In the genomic region with DNA sequence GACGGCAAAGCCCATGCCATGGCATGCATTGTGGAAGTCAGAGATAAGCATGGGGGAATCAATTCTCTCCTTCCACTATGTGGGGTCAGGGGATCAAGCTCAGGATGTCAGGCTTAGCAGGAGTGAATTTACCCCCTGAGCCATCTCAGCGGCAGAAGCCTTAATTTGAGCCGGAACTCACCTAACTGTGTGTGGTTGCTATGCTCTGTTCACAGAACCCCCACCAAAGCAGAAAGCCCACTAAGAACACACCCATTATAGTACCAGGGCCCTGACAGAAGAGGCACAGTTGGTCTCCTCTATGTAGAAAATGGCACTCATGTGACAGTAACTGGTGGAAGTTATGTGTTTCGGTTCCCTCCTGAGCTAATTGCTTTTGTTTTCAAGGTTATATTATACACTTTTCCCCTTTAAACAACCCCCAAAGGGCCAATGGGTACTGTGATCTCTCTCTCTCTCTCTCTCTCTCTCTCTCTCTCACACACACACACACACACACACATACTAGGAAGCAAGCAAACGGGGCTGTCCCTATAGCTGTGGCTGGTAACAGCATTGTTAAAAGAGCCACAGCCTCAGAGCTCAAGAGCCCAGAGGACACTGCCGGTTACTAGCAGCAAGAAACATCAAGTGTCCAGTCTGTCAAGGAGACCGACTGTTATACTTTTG, we compare ENCODE assay signal across 16 mouse cellular contexts. TPM values are rescaled to one million over a fixed set of nuclear protein-coding genes. Genes with fewer than 3 reads are reported as not detected.
DNase-seq lines count a peak whose midpoint lies in the region; ATAC-seq and TF ChIP-seq lines count a peak whose summit lies in the region.
"Had no signal": no experiment of that assay in that cellular context is flagged by ENCODE, and none has a peak within 500 bp of the region (broad histone marks: within the 10 kb centered on the region; RNA-seq: fewer than 3 reads in every experiment).

No protein-coding gene starts in this region.

- H3K4me2 ChIP-seq in hindbrain, embryonic 14.5 days (replicated peaks): no peak overlapping the region
- H3K4me2 ChIP-seq in hindbrain, embryonic 16.5 days (ENCODE audit: low read length): no peak overlapping the region
- no peak overlapping the region for H3K4me2 ChIP-seq in midbrain, embryonic 13.5 days (replicated peaks)
- H3K4me2 ChIP-seq: embryonic facial prominence, embryonic 15.5 days; kidney, embryonic 15.5 days had no signal

- 49% methylated on average over 7 of the region's 7 CpGs for WGBS in hindbrain, embryonic 14.5 days
- 48% methylated on average over 7 of the region's 7 CpGs for WGBS in hindbrain, embryonic 16.5 days
- WGBS in spleen, adult 2 months: 67% methylated on average over 7 of the region's 7 CpGs
- WGBS in midbrain, embryonic 13.5 days: 39% methylated on average over 7 of the region's 7 CpGs

- no peak for TF ChIP-seq POLR2A in spleen, adult 2 months (IDR thresholded peaks at IDR 0.05; ENCODE audit: low read depth, low read length)

- no peak overlapping the region for H3K9ac ChIP-seq in hindbrain, embryonic 14.5 days
- no peak overlapping the region for H3K9ac ChIP-seq in hindbrain, embryonic 16.5 days (ENCODE audit: low read depth, low read length)
- H3K9ac ChIP-seq in midbrain, embryonic 13.5 days (replicated peaks): no peak overlapping the region
- H3K9ac ChIP-seq: embryonic facial prominence, embryonic 15.5 days; kidney, embryonic 15.5 days had no signal

- no peaks in the 10 kb centered on the region for H3K27me3 ChIP-seq in hindbrain, embryonic 14.5 days (ENCODE audit: control insufficient read depth, insufficient read depth, low read length)
- H3K27me3 ChIP-seq in hindbrain, embryonic 16.5 days (replicated peaks; ENCODE audit: control insufficient read depth, insufficient read depth, low read length): no peaks in the 10 kb centered on the region
- H3K27me3 ChIP-seq in spleen, adult 2 months (ENCODE audit: control insufficient read depth, insufficient read depth, low read length): no peaks in the 10 kb centered on the region
- H3K27me3 ChIP-seq in midbrain, embryonic 13.5 days: no peaks in the 10 kb centered on the region
- H3K27me3 ChIP-seq: embryonic facial prominence, embryonic 15.5 days; kidney, embryonic 15.5 days had no signal

- TF ChIP-seq CTCF in spleen, adult 2 months (IDR thresholded peaks at IDR 0.05; ENCODE audit: extremely low read depth, insufficient read depth, insufficient read length, insufficient replicate concordance): no peak

- peak overlapping the region; percentile 17 for H3K27ac ChIP-seq in hindbrain, embryonic 14.5 days
- H3K27ac ChIP-seq in hindbrain, embryonic 16.5 days (ENCODE audit: low read depth, low read length): no peak overlapping the region
- H3K27ac ChIP-seq in spleen, adult 2 months (ENCODE audit: insufficient read depth, low read length): peak overlapping the region; percentile 20
- H3K27ac ChIP-seq in midbrain, embryonic 13.5 days: peak overlapping the region; percentile 27
- H3K27ac ChIP-seq: embryonic facial prominence, embryonic 15.5 days; kidney, embryonic 15.5 days had no signal

- no peak for DNase-seq in hindbrain, embryonic 14.5 days (ENCODE audit: low spot score)
- peak; percentile 48 to 49 for DNase-seq in spleen, adult 2 months (ENCODE audit: low read depth in 1 of 2, low spot score in 2 of 2)
- DNase-seq in spleen, adult 12 weeks (ENCODE audit: low spot score): no peak
- DNase-seq in thymus, postnatal 25 days: no peak
- no peak for DNase-seq in urinary bladder, adult 2 months (ENCODE audit: low spot score)
- DNase-seq in right cerebral cortex, adult 18-20 months: no peak
- DNase-seq: adrenal gland, postnatal 25 days; cerebellum, adult 9-10 months; gastrocnemius, postnatal 36 days; lung, adult 18-20 months; lung, postnatal 4 days; thymus, postnatal 4 days had no signal

- H3K9me3 ChIP-seq in hindbrain, embryonic 14.5 days (ENCODE audit: control insufficient read depth, low read length): no peaks in the 10 kb centered on the region
- no peaks in the 10 kb centered on the region for H3K9me3 ChIP-seq in hindbrain, embryonic 16.5 days (ENCODE audit: control insufficient read depth, low read length)
- no peaks in the 10 kb centered on the region for H3K9me3 ChIP-seq in midbrain, embryonic 13.5 days
- H3K9me3 ChIP-seq: embryonic facial prominence, embryonic 15.5 days; kidney, embryonic 15.5 days had no signal

- no peak overlapping the region for H3K4me3 ChIP-seq in hindbrain, embryonic 14.5 days (replicated peaks; ENCODE audit: low read length)
- H3K4me3 ChIP-seq in hindbrain, embryonic 16.5 days (ENCODE audit: low read length): no peak overlapping the region
- H3K4me3 ChIP-seq in spleen, adult 2 months (ENCODE audit: extremely low read depth, insufficient read depth, insufficient read length): no peak overlapping the region
- H3K4me3 ChIP-seq in midbrain, embryonic 13.5 days (replicated peaks): no peak overlapping the region
- H3K4me3 ChIP-seq: embryonic facial prominence, embryonic 15.5 days; kidney, embryonic 15.5 days had no signal

- H3K4me1 ChIP-seq in hindbrain, embryonic 14.5 days (replicated peaks; ENCODE audit: control insufficient read depth, insufficient read depth, low read length): peaks cover 25% of the 10 kb centered on the region
- peaks cover 3% of the 10 kb centered on the region for H3K4me1 ChIP-seq in hindbrain, embryonic 16.5 days (ENCODE audit: control insufficient read depth, insufficient read depth, low read depth, low read length)
- peaks cover 6% of the 10 kb centered on the region; the same call in 1 of the 2 replicates for H3K4me1 ChIP-seq in spleen, adult 2 months (ENCODE audit: control insufficient read depth, insufficient read depth, insufficient read length)
- peaks cover 39% of the 10 kb centered on the region for H3K4me1 ChIP-seq in midbrain, embryonic 13.5 days (replicated peaks)

- no peaks in the 10 kb centered on the region for H3K36me3 ChIP-seq in hindbrain, embryonic 14.5 days (replicated peaks; ENCODE audit: control insufficient read depth, insufficient read depth)
- H3K36me3 ChIP-seq in hindbrain, embryonic 16.5 days (ENCODE audit: control insufficient read depth, insufficient read depth, low read length): no peaks in the 10 kb centered on the region
- H3K36me3 ChIP-seq in spleen, adult 2 months (ENCODE audit: control insufficient read depth, insufficient read depth, low read length): no peaks in the 10 kb centered on the region
- no peaks in the 10 kb centered on the region for H3K36me3 ChIP-seq in midbrain, embryonic 13.5 days
- H3K36me3 ChIP-seq: embryonic facial prominence, embryonic 15.5 days; kidney, embryonic 15.5 days had no signal

- 0 out of 2 replicates have a peak, but pooled peaks have one; percentile 28 for ATAC-seq in hindbrain, embryonic 14.5 days (ENCODE audit: low FRiP score)
- no peak for ATAC-seq in hindbrain, embryonic 16.5 days
- ATAC-seq in midbrain, embryonic 13.5 days: peak; percentile 56

RNA-seq across cellular contexts. Expression of a gene that starts 27.3 kb away (rescaled TPM):
- polyA plus RNA-seq in hindbrain, embryonic 14.5 days (2014; fragmentation: Nextera tagmentation; extraction: Ambion mirVana): 6.1 and 7.1 TPM in 2 replicates
- 6.0 and 6.5 TPM in 2 replicates for polyA plus RNA-seq in hindbrain, embryonic 16.5 days (2015; fragmentation: Nextera tagmentation; extraction: Ambion mirVana)
- 1.9 and 2.5 TPM in 2 replicates for polyA plus RNA-seq in spleen, adult 2 months (2012; rRNA removed)
- 8.0 and 8.4 TPM in 2 replicates for polyA plus RNA-seq in midbrain, embryonic 13.5 days (2015; fragmentation: Nextera tagmentation; extraction: Ambion mirVana)
- polyA plus RNA-seq in urinary bladder, adult 2 months (2012; rRNA removed): 0.07 and 0.12 TPM in 2 replicates

Comparison
In these comparisons a context has a peak if more than half of its experiments do, and no peak if none do; other contexts are left out.
1. DNase-seq: peak in spleen, adult 2 months (2 of 2); none in hindbrain, embryonic 14.5 days (single experiment), spleen, adult 12 weeks (single experiment), thymus, postnatal 25 days (single experiment), urinary bladder, adult 2 months (single experiment) and right cerebral cortex, adult 18-20 months (single experiment).